Mouse (Mus musculus) forebrain, postnatal 0 days (tissue): ENCODE data around the gene Jag1. TPM values are rescaled to one million over a fixed set of nuclear protein-coding genes. Genes with fewer than 3 reads are reported as not detected.

Source experiments
- ATAC-seq: fragments of 200-750 bp; cut with Nextera tagmentation; 2 replicates; pipeline ENCODE4 v1.8.0; 2017; ENCODE audit warnings: mild to moderate bottlenecking, moderate library complexity
- DNase-seq: peaks from one replicate; pipeline ENCODE4 v3.0.0-alpha.2; 2015
- H3K27ac ChIP-seq: fragments of 300-500 bp; sonication (generic); 2 replicates; pipeline ENCODE4 v1.5.1; 2014; ENCODE audit warnings: low read depth, mild to moderate bottlenecking, antibody characterized with exemption, low read length, moderate library complexity, mixed read lengths
- H3K27me3 ChIP-seq: fragments of 300-500 bp; sonication (generic); 2 replicates; pipeline ENCODE4 v1.6.1; 2014; ENCODE audit warnings: mild to moderate bottlenecking, low read length, mixed read lengths; ENCODE audit not compliant: insufficient read depth
- H3K36me3 ChIP-seq: fragments of 300-500 bp; sonication (generic); 2 replicates; pipeline ENCODE4 v1.6.1; 2014; ENCODE audit warnings: mild to moderate bottlenecking, moderate library complexity; ENCODE audit not compliant: insufficient read depth
- H3K4me1 ChIP-seq: fragments of 300-500 bp; sonication (generic); 2 replicates; pipeline ENCODE4 v1.6.1; 2014; ENCODE audit warnings: antibody characterized with exemption; ENCODE audit not compliant: insufficient read depth
- H3K4me2 ChIP-seq: fragments of 300-500 bp; sonication (generic); 2 replicates; pipeline ENCODE4 v1.6.1; 2014; ENCODE audit warnings: low read depth, mild to moderate bottlenecking, moderate library complexity
- H3K4me3 ChIP-seq: fragments of 300-500 bp; sonication (generic); 2 replicates; pipeline ENCODE4 v1.5.1; 2014; ENCODE audit warnings: low read depth, low read length, mixed read lengths
- H3K9ac ChIP-seq: fragments of 300-500 bp; sonication (generic); 2 replicates; pipeline ENCODE4 v1.6.1; 2014; ENCODE audit warnings: mild to moderate bottlenecking
- H3K9me3 ChIP-seq: fragments of 300-500 bp; sonication (generic); 2 replicates; pipeline ENCODE4 v1.6.1; 2016; ENCODE audit warnings: low read length
- CTCF ChIP-seq: sonication (generic); IDR thresholded peaks from 2 replicates; pipeline ENCODE4 v1.5.1; 2016; ENCODE audit warnings: antibody characterized with exemption, control low read depth, low read depth
- WGBS: fragments of 180-500 bp; shearing (Covaris S2); extraction: QIAGEN DNeasy Blood & Tissue Kit; methylation state at CpG from one replicate; pipeline ENCODE4 v1.1.7; 2014; 5-methylcytosine and 5-hydroxymethylcytosine counted together
- polyA plus RNA-seq: library from polyadenylated mRNA; unstranded; fragments of >200 nt; fragmentation: Nextera tagmentation; extraction: Ambion mirVana; gene quantifications from 2 replicates; pipeline ENCODE4 v1.2.1, GENCODE M21; 2015
- total RNA-seq: library from RNA; depleted of rRNA; stranded (reverse); fragments of >200 nt; gene quantifications from 2 replicates; pipeline ENCODE4 v1.2.3, GENCODE M21; 2014

Gene Jag1
- total and polyA plus RNA-seq, 2 experiments from 2014 or later = 4.1 to 10.3 TPM

DNA sequence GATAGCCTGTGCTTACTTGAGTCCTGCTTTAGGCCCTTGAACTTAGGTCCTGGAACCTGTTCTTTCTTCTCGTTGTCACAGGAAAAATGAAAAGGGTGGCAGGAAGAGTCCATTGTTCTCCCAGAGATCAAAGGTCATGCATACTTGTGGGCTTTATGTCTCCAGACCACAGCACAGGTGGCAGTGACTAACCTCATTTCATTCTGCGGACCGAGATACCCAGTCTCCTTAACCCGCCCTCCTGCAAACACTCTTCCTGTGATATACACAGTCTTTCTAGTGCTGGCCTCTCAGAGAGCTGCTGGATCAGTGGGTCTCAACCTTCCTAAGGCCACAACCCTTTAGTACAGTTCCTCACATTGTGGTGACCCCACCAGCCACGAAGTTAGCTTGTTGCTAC is 17.6 kb upstream of the Jag1 start:
- no peak for DNase-seq
- Histone ChIP-seq H3K4me2 (no peak overlapping the region), H3K9ac (no peak overlapping the region), H3K27me3 (no peaks in the 10 kb centered on the region), H3K36me3 (no peaks in the 10 kb centered on the region), H3K4me3 (no peak overlapping the region), H3K27ac (no peak overlapping the region), H3K4me1 (no peaks in the 10 kb centered on the region), H3K9me3 (no peaks in the 10 kb centered on the region)
- TF ChIP-seq CTCF = no peak
- 82% methylated on average over 5 of the region's 5 CpGs for WGBS
- no peak for ATAC-seq

DNA sequence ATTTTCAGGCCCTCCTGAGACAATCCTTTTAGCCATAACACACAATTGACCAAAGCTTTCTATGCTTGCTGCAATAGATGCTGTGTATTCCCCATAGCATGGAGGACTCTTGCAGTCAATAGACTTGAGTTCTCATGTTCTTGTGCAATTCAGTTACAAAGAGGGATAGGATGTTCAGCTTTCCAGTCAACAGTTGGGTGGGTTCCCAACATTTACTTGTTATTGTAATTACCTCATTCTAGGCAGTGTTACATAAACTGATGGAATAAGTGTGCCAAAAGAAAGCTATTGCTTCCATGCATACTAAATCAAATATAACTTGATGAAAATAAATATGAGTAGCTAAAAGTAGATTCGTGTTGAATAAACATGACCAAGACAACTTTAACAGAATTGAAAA is 8.4 kb upstream of the Jag1 start:
- TF ChIP-seq CTCF = no peak
- H3K36me3 ChIP-seq = no peaks in the 10 kb centered on the region
- H3K4me3 ChIP-seq = no peak overlapping the region
- ATAC-seq (no peak), DNase-seq (no peak)
- H3K27me3 ChIP-seq = no peaks in the 10 kb centered on the region
- H3K9ac ChIP-seq = no peak overlapping the region
- H3K4me2 ChIP-seq = no peak overlapping the region
- no peaks in the 10 kb centered on the region for H3K4me1 ChIP-seq
- no peak overlapping the region for H3K27ac ChIP-seq
- H3K9me3 ChIP-seq = no peaks in the 10 kb centered on the region
- 67% methylated on average over 1 of the region's 1 CpGs for WGBS

DNA sequence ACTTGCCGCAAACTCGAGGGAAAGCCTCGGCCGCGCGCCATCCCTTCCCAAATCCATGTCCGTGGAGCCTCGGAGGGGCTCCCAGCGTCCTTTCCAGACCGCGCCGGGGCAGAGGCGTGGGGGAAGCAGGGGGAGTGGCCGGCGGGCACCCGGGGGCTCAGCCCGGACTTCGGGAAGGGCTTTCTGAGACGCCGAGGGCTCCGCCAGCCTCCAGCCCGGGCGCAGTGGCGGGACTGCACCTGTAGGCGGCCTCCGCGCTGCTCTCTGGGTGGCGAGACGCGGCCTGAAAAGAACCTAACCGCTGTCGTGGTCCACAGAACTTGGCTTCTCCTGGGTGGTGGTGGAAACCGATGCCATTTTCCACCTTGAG is 862 bp upstream of the Jag1 start:
- ATAC-seq (peak; percentile 70), DNase-seq (peak; percentile 78)
- peaks cover 16% of the 10 kb centered on the region for H3K4me1 ChIP-seq
- peak; percentile 85 for TF ChIP-seq CTCF
- WGBS = under 1% methylated on average over 33 of the region's 33 CpGs
- H3K36me3 ChIP-seq = no peaks in the 10 kb centered on the region
- H3K9me3 ChIP-seq = no peaks in the 10 kb centered on the region
- H3K4me3 ChIP-seq = peak overlapping the region; percentile 64
- H3K27ac ChIP-seq = peak overlapping the region; percentile 78
- peaks cover 4% of the 10 kb centered on the region; the same call in 1 of the 2 replicates for H3K27me3 ChIP-seq
- peak overlapping the region; percentile 42 for H3K9ac ChIP-seq
- H3K4me2 ChIP-seq = peak overlapping the region; percentile 78

DNA sequence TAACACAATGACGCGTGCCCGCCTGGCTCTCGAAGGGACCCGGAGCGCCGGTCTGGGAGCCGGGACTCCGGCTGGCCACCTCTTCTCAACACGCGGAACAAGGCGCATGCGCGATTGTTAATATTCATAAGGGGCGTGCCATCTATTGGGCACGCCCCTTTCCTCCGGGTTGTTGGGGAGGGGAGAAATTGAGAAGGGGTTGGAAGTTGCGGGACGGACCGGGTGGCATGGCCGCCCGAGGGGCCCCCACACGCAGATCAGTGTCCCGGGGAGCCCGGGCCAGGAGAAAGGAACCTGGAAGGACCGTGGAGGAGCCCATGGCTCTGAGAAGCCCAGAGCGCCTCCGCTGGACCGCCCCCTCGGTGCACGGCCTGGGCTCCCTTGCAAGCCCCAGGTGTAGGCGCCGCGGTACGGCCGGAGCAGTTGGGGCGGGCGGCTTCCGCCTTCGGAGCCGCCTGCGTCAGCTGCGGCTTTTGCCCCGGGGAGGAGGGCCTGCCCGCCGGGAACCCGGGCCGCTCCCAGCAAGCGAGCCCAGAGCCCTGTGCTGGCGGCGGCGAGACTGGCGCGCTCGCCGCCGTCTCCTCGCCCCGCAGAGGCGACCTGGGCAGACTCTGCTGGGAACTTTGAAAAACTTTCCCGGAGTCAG is 354 bp upstream of the Jag1 start:
- peak; percentile 56 for ATAC-seq
- WGBS = under 1% methylated on average over 51 of the region's 61 CpGs
- no peaks in the 10 kb centered on the region for H3K9me3 ChIP-seq

DNA sequence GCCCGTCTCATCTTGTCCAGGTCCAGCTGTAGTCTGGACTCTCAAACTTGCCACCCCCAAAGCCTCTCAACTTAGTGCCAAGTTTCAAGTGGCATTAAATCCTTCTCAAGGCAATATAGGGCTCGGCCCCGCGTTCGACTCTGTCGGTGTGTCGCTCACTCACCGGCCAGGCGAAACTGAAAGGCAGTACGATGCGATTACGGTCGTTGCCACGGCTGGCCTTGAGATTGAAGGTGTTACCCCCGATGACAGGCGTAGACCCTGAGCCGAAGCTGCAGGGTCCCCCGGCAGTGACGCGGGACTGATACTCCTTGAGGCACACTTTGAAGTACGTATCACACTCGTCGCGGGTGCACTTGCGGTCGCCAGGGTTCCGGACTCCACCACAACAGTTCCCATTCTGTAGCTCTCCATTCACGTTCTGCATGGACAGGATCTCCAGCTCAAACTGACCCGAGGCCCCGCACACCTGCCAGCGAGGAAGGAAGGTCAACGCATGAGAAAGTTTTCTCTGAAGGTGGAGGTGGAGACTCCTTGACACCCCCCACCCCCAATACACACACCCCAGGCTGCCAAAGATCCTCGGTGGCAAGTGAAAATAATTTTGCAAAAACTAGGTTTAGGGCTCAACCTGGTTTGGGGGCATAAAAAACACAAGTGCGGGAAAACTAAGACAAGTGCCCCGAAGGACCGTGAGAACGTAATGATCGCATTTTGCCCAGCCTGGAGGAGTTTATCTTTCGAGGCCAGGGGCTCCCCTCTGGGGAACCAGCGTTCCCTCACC is 1.0 kb downstream of the Jag1 start:
- TF ChIP-seq CTCF = no peak
- Histone ChIP-seq H3K4me2 (peak overlapping the region; percentile 78), H3K27ac (peak overlapping the region; percentile 40; the same call in 1 of the 2 replicates), H3K4me3 (peak overlapping the region; percentile 64), H3K9me3 (no peaks in the 10 kb centered on the region), H3K27me3 (peaks cover 4% of the 10 kb centered on the region; the same call in 1 of the 2 replicates), H3K4me1 (peaks cover 16% of the 10 kb centered on the region), H3K9ac (peak overlapping the region; percentile 42), H3K36me3 (no peaks in the 10 kb centered on the region)
- 2% methylated on average over 40 of the region's 40 CpGs for WGBS
- ATAC-seq (no peak), DNase-seq (no peak)

More for the DNA sequence above, 354 bp upstream of the Jag1 start:
- Histone ChIP-seq H3K4me1 (peaks cover 16% of the 10 kb centered on the region), H3K27me3 (peaks cover 4% of the 10 kb centered on the region; the same call in 1 of the 2 replicates), H3K4me2 (peak overlapping the region; percentile 78), H3K27ac (peak overlapping the region; percentile 78), H3K36me3 (no peaks in the 10 kb centered on the region), H3K9ac (peak overlapping the region; percentile 42), H3K4me3 (peak overlapping the region; percentile 64)
- TF ChIP-seq CTCF = no peak
- DNase-seq = peak; percentile 91

- Histone ChIP-seq H3K36me3 (no peaks in the 10 kb centered on the region), H3K4me3 (peak overlapping the region; percentile 64), H3K27me3 (peaks cover 4% of the 10 kb centered on the region; the same call in 1 of the 2 replicates), H3K4me1 (peaks cover 16% of the 10 kb centered on the region), H3K27ac (peak overlapping the region; percentile 3; the same call in 1 of the 2 replicates), H3K9ac (peak overlapping the region; percentile 42), H3K9me3 (no peaks in the 10 kb centered on the region), H3K4me2 (peak overlapping the region; percentile 78)
- ATAC-seq (peak; percentile 79), DNase-seq (peak; percentile 84)
- TF ChIP-seq CTCF = peak; percentile 86
- 1% methylated on average over 51 of the region's 51 CpGs for WGBS
Observed at GRCm38 (mm10) chr2:137114248-137115096, 2.0 kb downstream of the Jag1 start.
